Mouse (Mus musculus) C2C12 (cell line): ENCODE data around the gene Dcun1d4. TPM values are rescaled to one million over a fixed set of nuclear protein-coding genes. Genes with fewer than 3 reads are reported as not detected.

Experiments
- H3K27me3 ChIP-seq: one replicate; pipeline ENCODE4 v1.6.1; 2011; ENCODE audit not compliant: control insufficient read depth, insufficient read depth, insufficient read length
- H3K36me3 ChIP-seq: one replicate; pipeline ENCODE4 v1.6.1; 2011; ENCODE audit not compliant: control insufficient read depth, insufficient read depth
- H3K4me3 ChIP-seq: one replicate; pipeline ENCODE4 v1.5.1; 2011; ENCODE audit warnings: mild to moderate bottlenecking, control low read depth; ENCODE audit not compliant: poor library complexity, insufficient read depth, severe bottlenecking
- H3K79me2 ChIP-seq: one replicate; pipeline ENCODE4 v1.6.1; 2011; ENCODE audit not compliant: control insufficient read depth, insufficient read depth
- H3K79me3 ChIP-seq: one replicate; pipeline ENCODE4 v1.6.1; 2011; ENCODE audit warnings: low read depth, control low read depth
- H3ac ChIP-seq: one replicate; pipeline ENCODE3; 2011; ENCODE audit warnings: low read depth; ENCODE audit not compliant: control insufficient read depth, insufficient read length
- CEBPB ChIP-seq: IDR thresholded peaks from one replicate; pipeline ENCODE4 v1.6.1; 2011; ENCODE audit warnings: low read depth, mild to moderate bottlenecking, control low read depth, moderate library complexity
- CTCF ChIP-seq: IDR thresholded peaks from one replicate; pipeline ENCODE4 v1.5.1; 2011; ENCODE audit not compliant: control insufficient read depth, insufficient read depth, insufficient read length
- FOSL1 ChIP-seq: IDR thresholded peaks from one replicate; pipeline ENCODE4 v1.8.0; 2011; ENCODE audit warnings: mild to moderate bottlenecking, low read length; ENCODE audit not compliant: poor library complexity, insufficient read depth, severe bottlenecking
- MAX ChIP-seq: IDR thresholded peaks from one replicate; pipeline ENCODE4 v1.6.1; 2011; ENCODE audit warnings: mild to moderate bottlenecking, control low read depth
- MYOD1 ChIP-seq: IDR thresholded peaks from one replicate; pipeline ENCODE4 v1.6.1; 2011; ENCODE audit warnings: low read depth; ENCODE audit not compliant: control insufficient read depth, insufficient read length
- MYOG ChIP-seq: IDR thresholded peaks from one replicate; pipeline ENCODE4 v1.6.1; 2011; ENCODE audit not compliant: control insufficient read depth, insufficient read length; ENCODE audit errors: extremely low read depth
- USF1 ChIP-seq: IDR thresholded peaks from one replicate; pipeline ENCODE4 v1.6.1; 2011; ENCODE audit warnings: low read depth, mild to moderate bottlenecking, control low read depth, moderate library complexity
- polyA plus RNA-seq: library from polyadenylated mRNA; unstranded; fragments of >200 nt; fragmentation: generic; extraction: Trizol; gene quantifications from one replicate; pipeline ENCODE4 v1.2.1, GENCODE M21; 2012; ENCODE audit warnings: missing spikeins

Dcun1d4 gene
- polyA plus RNA-seq, 1 experiment = 3.3 TPM

GRCm38 (mm10) chr5:73520787-73521186 lies 40.0 kb downstream of the Dcun1d4 start:
- Histone ChIP-seq H3K79me3 (no peaks in the 10 kb centered on the region), H3K27me3 (no peaks in the 10 kb centered on the region), H3K36me3 (no peaks in the 10 kb centered on the region), H3K79me2 (no peaks in the 10 kb centered on the region), H3K4me3 (no peak overlapping the region), H3ac (no peak overlapping the region)
- no peak for TF ChIP-seq CTCF
- no peak for TF ChIP-seq MAX
- no peak for TF ChIP-seq CEBPB
- TF ChIP-seq USF1 = no peak
- no peak for TF ChIP-seq MYOD1
- TF ChIP-seq FOSL1 = no peak
- TF ChIP-seq MYOG = no peak

GRCm38 (mm10) chr5:73523227-73523626 lies 42.4 kb downstream of the Dcun1d4 start:
- Histone ChIP-seq H3K36me3 (no peaks in the 10 kb centered on the region), H3K27me3 (no peaks in the 10 kb centered on the region)
- TF ChIP-seq USF1 = no peak
- no peak for TF ChIP-seq MYOG
- no peak for TF ChIP-seq MAX
- TF ChIP-seq CTCF = no peak
- TF ChIP-seq CEBPB = no peak

DNA sequence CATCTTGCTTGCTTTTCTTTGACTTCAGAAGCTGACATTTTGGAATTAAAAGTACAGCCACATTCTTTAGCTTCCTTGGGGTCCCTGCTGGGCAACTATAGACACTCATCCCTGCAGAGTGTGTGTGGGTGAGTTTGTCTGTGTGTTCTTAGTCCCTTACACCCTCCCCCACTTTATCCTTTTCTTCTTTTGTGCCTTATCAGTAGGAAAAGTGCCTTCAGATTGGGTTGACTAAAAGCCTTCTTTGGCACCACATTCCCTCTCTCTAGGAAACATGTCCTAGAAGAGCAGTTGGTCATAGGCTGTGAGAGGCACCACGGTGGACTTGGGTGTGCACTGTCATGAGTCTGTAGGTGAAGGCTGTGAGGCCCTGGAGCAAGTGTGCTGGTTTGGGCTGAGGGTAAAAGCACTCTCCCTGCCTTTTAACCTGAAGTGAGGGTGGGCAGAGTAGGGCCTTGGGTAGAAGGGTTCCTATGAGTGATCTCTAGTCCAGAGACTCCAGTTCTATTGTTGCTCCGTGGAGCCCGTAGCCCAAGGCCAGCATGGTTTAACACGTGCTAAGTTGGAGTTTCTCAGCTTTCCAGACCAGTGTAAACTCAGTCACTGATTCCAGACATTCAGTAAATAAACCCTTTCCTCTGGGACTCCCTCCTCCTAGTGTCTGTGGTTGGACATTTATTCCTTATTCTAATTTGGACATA lies 43.6 kb downstream of the Dcun1d4 start:
- Histone ChIP-seq H3K4me3 (no peak overlapping the region), H3ac (no peak overlapping the region), H3K36me3 (no peaks in the 10 kb centered on the region), H3K79me3 (no peaks in the 10 kb centered on the region), H3K27me3 (no peaks in the 10 kb centered on the region), H3K79me2 (no peaks in the 10 kb centered on the region)
- TF ChIP-seq FOSL1 (no peak), CEBPB (no peak), MYOD1 (no peak), MAX (no peak), MYOG (no peak), USF1 (no peak), CTCF (no peak)

More at GRCm38 (mm10) chr5:73523227-73523626, 42.4 kb downstream of the Dcun1d4 start:
- Histone ChIP-seq H3ac (no peak overlapping the region), H3K79me3 (no peaks in the 10 kb centered on the region), H3K79me2 (no peaks in the 10 kb centered on the region), H3K4me3 (no peak overlapping the region)

DNA sequence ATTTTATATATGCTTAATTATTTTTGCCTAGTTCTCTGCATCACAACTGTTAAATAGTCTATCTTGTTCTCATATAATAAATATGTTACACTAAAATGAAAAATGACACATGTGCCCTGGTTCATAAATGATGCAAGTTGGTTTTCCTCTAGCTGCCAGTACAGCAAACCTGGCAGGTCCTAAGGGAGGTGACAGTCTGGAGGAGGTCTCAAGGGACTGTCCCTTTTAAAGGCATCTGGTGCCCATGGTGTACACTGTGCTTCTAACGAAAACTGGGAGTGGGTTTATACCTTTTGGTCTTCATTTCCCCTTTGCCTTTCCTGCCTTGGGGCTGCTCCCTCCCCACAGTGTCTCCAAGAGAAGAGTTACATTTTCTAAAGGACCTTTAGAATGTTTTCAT lies 51.4 kb downstream of the Dcun1d4 start:
- Histone ChIP-seq H3K36me3 (no peaks in the 10 kb centered on the region), H3K79me2 (no peaks in the 10 kb centered on the region), H3K27me3 (no peaks in the 10 kb centered on the region), H3K79me3 (no peaks in the 10 kb centered on the region), H3K4me3 (no peak overlapping the region), H3ac (no peak overlapping the region)
- TF ChIP-seq MYOD1 = no peak
- no peak for TF ChIP-seq MYOG
- no peak for TF ChIP-seq FOSL1
- no peak for TF ChIP-seq CTCF
- no peak for TF ChIP-seq USF1
- TF ChIP-seq MAX = no peak
- TF ChIP-seq CEBPB = no peak

- H3K36me3 ChIP-seq = no peaks in the 10 kb centered on the region
- H3K79me2 ChIP-seq = no peaks in the 10 kb centered on the region
- H3K79me3 ChIP-seq = no peaks in the 10 kb centered on the region
- no peak overlapping the region for H3ac ChIP-seq
- H3K4me3 ChIP-seq = no peak overlapping the region
- TF ChIP-seq MYOD1 (no peak), USF1 (no peak), FOSL1 (no peak), CEBPB (no peak)
- no peaks in the 10 kb centered on the region for H3K27me3 ChIP-seq
Measured at GRCm38 (mm10) chr5:73532879-73533278, 52.1 kb downstream of the Dcun1d4 start.

DNA sequence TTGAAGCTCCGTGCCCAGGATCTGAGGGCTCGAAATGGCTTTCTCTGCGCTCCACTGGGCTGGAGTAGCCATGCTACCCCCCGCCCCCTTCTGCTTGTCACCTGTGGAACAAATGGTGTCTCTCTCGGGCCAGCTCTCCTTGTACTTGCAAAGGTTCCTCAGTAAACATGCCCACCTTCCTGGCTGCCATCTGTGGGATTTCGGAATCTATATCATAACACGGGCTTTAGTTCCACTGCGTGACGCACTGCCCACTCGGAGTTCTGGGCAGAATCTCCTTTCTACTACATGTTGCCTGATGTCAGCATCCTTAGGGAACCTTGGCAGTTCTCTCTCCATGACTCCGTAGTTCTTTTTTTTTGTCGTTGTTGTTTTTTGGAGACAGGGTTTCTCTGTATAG lies 56.9 kb downstream of the Dcun1d4 start:
- Histone ChIP-seq H3ac (no peak overlapping the region), H3K4me3 (no peak overlapping the region), H3K79me2 (no peaks in the 10 kb centered on the region), H3K79me3 (no peaks in the 10 kb centered on the region), H3K36me3 (no peaks in the 10 kb centered on the region), H3K27me3 (no peaks in the 10 kb centered on the region)
- TF ChIP-seq MYOD1 = no peak
- no peak for TF ChIP-seq MYOG
- TF ChIP-seq CEBPB = no peak
- no peak for TF ChIP-seq CTCF
- TF ChIP-seq FOSL1 = no peak
- TF ChIP-seq USF1 = no peak
- no peak for TF ChIP-seq MAX
